Mouse (Mus musculus) thymus, adult 2 months (tissue): ENCODE results near the gene Pin1rt1. TPM values are rescaled to one million over a fixed set of nuclear protein-coding genes. Genes with fewer than 3 reads are reported as not detected.

Experiments
- DNase-seq: peaks from one replicate; pipeline ENCODE4 v3.0.0; 2021
- H3K27ac ChIP-seq: fragments of 200-500 bp; 2 replicates; pipeline ENCODE4 v1.5.1; 2012; ENCODE audit warnings: low read length, control low read depth; ENCODE audit not compliant: control insufficient read depth, insufficient read depth
- H3K27me3 ChIP-seq: fragments of 200-500 bp; 2 replicates; pipeline ENCODE4 v1.6.1; 2012; ENCODE audit warnings: mild to moderate bottlenecking, low read length, moderate library complexity, mixed read lengths; ENCODE audit not compliant: control insufficient read depth, insufficient read depth
- H3K36me3 ChIP-seq: fragments of 200-500 bp; 2 replicates; pipeline ENCODE4 v1.6.1; 2012; ENCODE audit warnings: mild to moderate bottlenecking, low read length, moderate library complexity; ENCODE audit not compliant: control insufficient read depth, insufficient read depth
- H3K4me1 ChIP-seq: fragments of 200-500 bp; replicated peaks from 2 replicates; pipeline ENCODE4 v1.6.1; 2012; ENCODE audit warnings: low read length; ENCODE audit not compliant: control insufficient read depth, insufficient read depth
- H3K4me3 ChIP-seq: fragments of 200-500 bp; 2 replicates; pipeline ENCODE4 v1.5.1; 2012; ENCODE audit warnings: mild to moderate bottlenecking, low read length, control low read depth, moderate library complexity; ENCODE audit not compliant: control insufficient read depth, insufficient read depth
- CTCF ChIP-seq: fragments of 200-500 bp; IDR thresholded peaks from 2 replicates; pipeline ENCODE4 v1.5.1; 2012; ENCODE audit warnings: mild to moderate bottlenecking, control low read depth, low read length, moderate library complexity, borderline replicate concordance; ENCODE audit not compliant: control insufficient read depth, poor library complexity, insufficient read depth; ENCODE audit errors: extremely low read depth
- POLR2A ChIP-seq: fragments of 200-500 bp; IDR thresholded peaks from 2 replicates; pipeline ENCODE4 v1.6.1; 2012; ENCODE audit warnings: mild to moderate bottlenecking, low read length, control low read depth, moderate library complexity; ENCODE audit not compliant: control insufficient read depth, poor library complexity, insufficient read depth; ENCODE audit errors: extremely low read depth
- WGBS: fragments of 180-500 bp; shearing (Covaris S2); methylation state at CpG from one replicate; pipeline ENCODE4 v1.1.7; 2018; 5-methylcytosine and 5-hydroxymethylcytosine counted together
- polyA plus RNA-seq: library from polyadenylated mRNA; depleted of rRNA; stranded (reverse); fragments of >200 nt; gene quantifications from 2 replicates; pipeline ENCODE4 v1.2.3, GENCODE M21; 2012

Gene Pin1rt1
- polyA plus RNA-seq, 1 experiment = not detected

GRCm38 (mm10) chr2:104736241-104736640, 20.1 kb upstream of the Pin1rt1 start:
- WGBS = 84% methylated on average over 7 of the region's 7 CpGs
- H3K4me1 ChIP-seq = no peaks in the 10 kb centered on the region
- H3K36me3 ChIP-seq = no peaks in the 10 kb centered on the region
- no peak overlapping the region for H3K27ac ChIP-seq
- TF ChIP-seq CTCF (no peak), POLR2A (no peak)
- 0 out of 2 replicates have a peak, but pooled peaks cover 6% of the 10 kb centered on the region for H3K27me3 ChIP-seq
- no peak for DNase-seq
- H3K4me3 ChIP-seq = no peak overlapping the region

- H3K4me3 ChIP-seq = no peak overlapping the region
- no peak for DNase-seq
- no peaks in the 10 kb centered on the region for H3K27me3 ChIP-seq
- H3K4me1 ChIP-seq = no peaks in the 10 kb centered on the region
- H3K36me3 ChIP-seq = no peaks in the 10 kb centered on the region
- no peak overlapping the region for H3K27ac ChIP-seq
- TF ChIP-seq CTCF = no peak
- TF ChIP-seq POLR2A = no peak
- 64% methylated on average over 7 of the region's 7 CpGs for WGBS
Observed at GRCm38 (mm10) chr2:104732562-104733256, 16.5 kb upstream of the Pin1rt1 start.

GRCm38 (mm10) chr2:104732033-104732444, 15.9 kb upstream of the Pin1rt1 start:
- TF ChIP-seq POLR2A = no peak
- no peak for TF ChIP-seq CTCF
- WGBS = 42% methylated on average over 9 of the region's 9 CpGs
- Histone ChIP-seq H3K4me1 (no peaks in the 10 kb centered on the region), H3K36me3 (no peaks in the 10 kb centered on the region), H3K27ac (no peak overlapping the region), H3K27me3 (no peaks in the 10 kb centered on the region), H3K4me3 (no peak overlapping the region)
- no peak for DNase-seq

- Histone ChIP-seq H3K36me3 (no peaks in the 10 kb centered on the region), H3K4me3 (no peak overlapping the region), H3K27ac (no peak overlapping the region), H3K4me1 (no peaks in the 10 kb centered on the region), H3K27me3 (no peaks in the 10 kb centered on the region)
- 89% methylated on average over 1 of the region's 1 CpGs for WGBS
- DNase-seq = no peak
- no peak for TF ChIP-seq CTCF
- no peak for TF ChIP-seq POLR2A
Observed at GRCm38 (mm10) chr2:104727369-104727768, 11.2 kb upstream of the Pin1rt1 start.

GRCm38 (mm10) chr2:104722021-104722420, 5.8 kb upstream of the Pin1rt1 start:
- Histone ChIP-seq H3K27me3 (no peaks in the 10 kb centered on the region), H3K4me1 (no peaks in the 10 kb centered on the region), H3K27ac (no peak overlapping the region), H3K4me3 (no peak overlapping the region), H3K36me3 (no peaks in the 10 kb centered on the region)
- 91% methylated on average over 3 of the region's 3 CpGs for WGBS
- no peak for DNase-seq
- TF ChIP-seq CTCF (no peak), POLR2A (no peak)

GRCm38 (mm10) chr2:104717827-104718226, 1.6 kb upstream of the Pin1rt1 start:
- H3K4me3 ChIP-seq = no peak overlapping the region

GRCm38 (mm10) chr2:104717231-104717735, 1.1 kb upstream of the Pin1rt1 start:
- H3K4me3 ChIP-seq = no peak overlapping the region
- 59% methylated on average over 2 of the region's 2 CpGs for whole genome bisulfite sequencing
- TF ChIP-seq CTCF (no peak), POLR2A (no peak)
- 0 out of 2 replicates have a peak, but pooled peaks cover 3% of the 10 kb centered on the region for H3K4me1 ChIP-seq
- H3K36me3 ChIP-seq = no peaks in the 10 kb centered on the region
- peaks cover 3% of the 10 kb centered on the region; the same call in 1 of the 2 replicates for H3K27me3 ChIP-seq
- no peak for DNase-seq
- H3K27ac ChIP-seq = no peak overlapping the region

More at GRCm38 (mm10) chr2:104717827-104718226, 1.6 kb upstream of the Pin1rt1 start:
- H3K27ac ChIP-seq = no peak overlapping the region
- H3K36me3 ChIP-seq = no peaks in the 10 kb centered on the region
- no peaks in the 10 kb centered on the region for H3K27me3 ChIP-seq
- DNase-seq = no peak
- H3K4me1 ChIP-seq = no peaks in the 10 kb centered on the region
- TF ChIP-seq CTCF (no peak), POLR2A (no peak)
- 32% methylated on average over 4 of the region's 4 CpGs for WGBS
